ENCODE assay signal across 8 mouse cellular contexts in genomic region chr3:9610426-9610825, GRCm38 (mm10). TPM values are rescaled to one million over a fixed set of nuclear protein-coding genes. Genes with fewer than 3 reads are reported as not detected.
DNase-seq lines count a peak whose midpoint lies in the region; ATAC-seq and TF ChIP-seq lines count a peak whose summit lies in the region.

No protein-coding gene starts in this region.

- no peak for ATAC-seq in forebrain, embryonic 11.5 days (replicated peaks; ENCODE audit: low FRiP score)
- no peak; the same call in 1 of the 2 replicates for ATAC-seq in neural tube, embryonic 11.5 days (ENCODE audit: insufficient read depth, low FRiP score, low TSS enrichment)
- no peak for ATAC-seq in liver, embryonic 14.5 days (ENCODE audit: insufficient read depth)

- no peak for TF ChIP-seq EP300 in liver, embryonic 14.5 days (IDR thresholded peaks at IDR 0.05; ENCODE audit: low read depth)

- no peak overlapping the region for H3K4me2 ChIP-seq in forebrain, embryonic 11.5 days (ENCODE audit: low read depth, low read length, severe bottlenecking)
- H3K4me2 ChIP-seq in neural tube, embryonic 11.5 days (ENCODE audit: low read depth): peak overlapping the region; percentile 79; the same call in 1 of the 2 replicates
- peak overlapping the region; percentile 97 for H3K4me2 ChIP-seq in liver, embryonic 14.5 days (ENCODE audit: low read depth)

- peaks cover 46% of the 10 kb centered on the region for H3K4me1 ChIP-seq in forebrain, embryonic 10.5 days
- H3K4me1 ChIP-seq in forebrain, embryonic 11.5 days (replicated peaks; ENCODE audit: control insufficient read depth, insufficient read depth, low read length): peaks cover 5% of the 10 kb centered on the region; the same call in 1 of the 2 replicates
- peaks cover 15% of the 10 kb centered on the region for H3K4me1 ChIP-seq in neural tube, embryonic 11.5 days (ENCODE audit: control insufficient read depth, insufficient read depth, low read length)
- H3K4me1 ChIP-seq in liver, embryonic 14.5 days (replicated peaks; ENCODE audit: control insufficient read depth in 2 of 2, insufficient read depth in 2 of 2, low read length in 1 of 2): peaks cover 5 to 25% of the 10 kb centered on the region in 2 experiments

- TF ChIP-seq CTCF in liver, embryonic 14.5 days (IDR thresholded peaks at IDR 0.05; ENCODE audit: low read depth): no peak

- H3K36me3 ChIP-seq in forebrain, embryonic 10.5 days (replicated peaks): no peaks in the 10 kb centered on the region
- no peaks in the 10 kb centered on the region for H3K36me3 ChIP-seq in forebrain, embryonic 11.5 days (ENCODE audit: control insufficient read depth, insufficient read depth, low read length)
- H3K36me3 ChIP-seq in neural tube, embryonic 11.5 days (ENCODE audit: control insufficient read depth, insufficient read depth, low read length): no peaks in the 10 kb centered on the region
- H3K36me3 ChIP-seq in liver, embryonic 14.5 days (replicated peaks; ENCODE audit: control insufficient read depth, insufficient read depth, low read depth): no peaks in the 10 kb centered on the region

- no peak for DNase-seq in forebrain, embryonic 10.5 days (ENCODE audit: extremely low spot score, low spot score)
- DNase-seq in forebrain, embryonic 11.5 days (ENCODE audit: low spot score): no peak
- no peak for DNase-seq in neural tube, embryonic 11.5 days (ENCODE audit: low spot score)
- DNase-seq in neural tube, embryonic 10.5 days (ENCODE audit: extremely low spot score, low spot score): no peak
- DNase-seq in liver, embryonic 14.5 days (ENCODE audit: low read depth in 3 of 3, low spot score in 3 of 3): no peak
- no peak for DNase-seq in adrenal gland, postnatal 10 days
- DNase-seq in cerebellum, adult 11-12 months: no peak
- no peak for DNase-seq in kidney, postnatal 25 days

- H3K27me3 ChIP-seq in forebrain, embryonic 10.5 days (ENCODE audit: poor library complexity, severe bottlenecking): peaks cover 17% of the 10 kb centered on the region; the same call in 1 of the 2 replicates
- no peaks in the 10 kb centered on the region for H3K27me3 ChIP-seq in forebrain, embryonic 11.5 days (ENCODE audit: control insufficient read depth, insufficient read depth, low read length)
- H3K27me3 ChIP-seq in neural tube, embryonic 11.5 days (ENCODE audit: control insufficient read depth, insufficient read depth, low read length): no peaks in the 10 kb centered on the region
- H3K27me3 ChIP-seq in liver, embryonic 14.5 days (ENCODE audit: control insufficient read depth, insufficient read depth, low read length): peaks cover 11% of the 10 kb centered on the region

- 84% methylated on average over 2 of the region's 2 CpGs for WGBS in forebrain, embryonic 10.5 days
- WGBS in forebrain, embryonic 11.5 days: 84% methylated on average over 2 of the region's 2 CpGs
- 84% methylated on average over 2 of the region's 2 CpGs for WGBS in neural tube, embryonic 11.5 days
- WGBS in liver, embryonic 14.5 days (ENCODE audit: insufficient replicate concordance): 66% methylated on average over 2 of the region's 2 CpGs

- H3K4me3 ChIP-seq in forebrain, embryonic 10.5 days: peak overlapping the region; percentile 88
- no peak overlapping the region for H3K4me3 ChIP-seq in forebrain, embryonic 11.5 days (ENCODE audit: low read depth, low read length)
- H3K4me3 ChIP-seq in neural tube, embryonic 11.5 days (ENCODE audit: low read depth, low read length): no peak overlapping the region
- H3K4me3 ChIP-seq in liver, embryonic 14.5 days (ENCODE audit: insufficient read depth in 1 of 2, low read depth in 2 of 2, low read length in 2 of 2): peak overlapping the region; percentile 72 to 84; a peak in 2 of 4 replicates

- 0 out of 2 replicates have a peak overlapping the region, but pooled peaks have one; percentile 92 for H3K27ac ChIP-seq in forebrain, embryonic 10.5 days
- no peak overlapping the region for H3K27ac ChIP-seq in forebrain, embryonic 11.5 days (ENCODE audit: low read depth, low read length)
- H3K27ac ChIP-seq in neural tube, embryonic 11.5 days (ENCODE audit: low read depth, low read length): no peak overlapping the region; the same call in 1 of the 2 replicates
- no peak overlapping the region for H3K27ac ChIP-seq in liver, embryonic 14.5 days

- H3K9me3 ChIP-seq in forebrain, embryonic 10.5 days: no peaks in the 10 kb centered on the region
- H3K9me3 ChIP-seq in forebrain, embryonic 11.5 days (ENCODE audit: control insufficient read depth, low read length): no peaks in the 10 kb centered on the region
- H3K9me3 ChIP-seq in neural tube, embryonic 11.5 days (ENCODE audit: control insufficient read depth, low read length): no peaks in the 10 kb centered on the region
- no peaks in the 10 kb centered on the region for H3K9me3 ChIP-seq in liver, embryonic 14.5 days (ENCODE audit: control insufficient read depth, low read length)

- H3K9ac ChIP-seq in forebrain, embryonic 11.5 days (ENCODE audit: low read length): no peak overlapping the region
- H3K9ac ChIP-seq in neural tube, embryonic 11.5 days (ENCODE audit: low read length): no peak overlapping the region
- no peak overlapping the region for H3K9ac ChIP-seq in liver, embryonic 14.5 days (replicated peaks)

RNA-seq across cellular contexts. Expression of gene Zfp704, which starts 0.5 kb away (rescaled TPM):
- 5.6 and 6.6 TPM in 2 replicates for polyA plus RNA-seq in forebrain, embryonic 10.5 days (2016; fragmentation: Nextera tagmentation; extraction: Ambion mirVana)
- polyA plus RNA-seq in forebrain, embryonic 11.5 days (2014; fragmentation: Nextera tagmentation; extraction: Ambion mirVana): 7.8 and 8.1 TPM in 2 replicates
- 5.8 and 6.3 TPM in 2 replicates for polyA plus RNA-seq in neural tube, embryonic 11.5 days (2014; fragmentation: Nextera tagmentation; extraction: Ambion mirVana)
- 0.87 and 1.1 TPM in 2 replicates for polyA plus RNA-seq in liver, embryonic 14.5 days (2012; rRNA removed)
- 0.94 and 0.95 TPM in 2 replicates for polyA plus RNA-seq in liver, embryonic 14.5 days (2014; fragmentation: Nextera tagmentation; extraction: Ambion mirVana)
- total RNA-seq in adrenal gland, postnatal 10 days (2021): 10 to 100 TPM; 17.8 to 20.3 TPM

Comparison
In these comparisons a context has a peak if more than half of its experiments do, and no peak if none do; other contexts are left out.
1. H3K4me3 ChIP-seq: peak in forebrain, embryonic 10.5 days (single experiment) and liver, embryonic 14.5 days (2 of 2); none in forebrain, embryonic 11.5 days (single experiment) and neural tube, embryonic 11.5 days (single experiment).